Mouse (Mus musculus) liver, adult (tissue): ENCODE data around the gene Cilp.
A peak's percentile ranks its signal among the peaks of the same experiment; 100 is the strongest.

ENCODE experiments used
- GATA4 ChIP-seq: IDR thresholded peaks from 2 replicates; pipeline ENCODE4 v1.6.1; 2014; ENCODE audit warnings: mild to moderate bottlenecking, low read length; ENCODE audit not compliant: insufficient replicate concordance

The Cilp gene

DNA sequence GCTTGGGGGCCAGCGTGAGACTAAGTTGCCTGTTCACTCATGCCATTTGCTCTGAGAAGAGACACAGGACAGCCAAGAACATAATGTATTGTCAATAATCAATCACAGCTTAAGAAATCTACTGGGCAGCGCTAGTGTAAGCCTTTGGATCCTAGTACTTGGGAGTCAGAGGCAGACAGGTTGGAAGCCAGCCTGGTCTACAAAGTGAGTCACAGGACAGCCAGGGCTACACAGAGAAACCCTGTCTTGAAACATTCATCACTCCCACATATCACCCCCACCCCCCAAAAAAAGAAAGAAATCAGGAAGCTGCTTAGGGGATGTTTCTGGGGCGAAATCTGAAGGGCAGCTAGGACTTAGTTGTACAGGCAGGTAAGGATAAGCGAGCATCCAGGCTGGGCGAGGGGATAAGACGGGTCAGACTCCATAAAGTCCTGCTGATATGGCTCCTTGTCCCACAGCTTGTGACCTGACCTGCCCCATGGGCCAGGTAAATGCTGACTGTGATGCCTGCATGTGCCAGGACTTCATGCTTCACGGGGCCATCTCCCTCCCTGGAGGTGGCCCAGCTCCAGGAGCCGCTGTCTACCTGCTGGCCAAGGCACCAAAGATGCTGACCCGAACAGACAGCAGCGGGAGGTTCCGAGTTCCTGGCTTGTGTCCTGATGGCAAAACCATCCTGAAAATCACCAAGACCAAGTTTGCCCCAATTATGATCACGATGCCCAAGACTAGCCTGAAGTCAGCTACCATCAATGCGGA is 8.2 kb downstream of the Cilp start:
- TF ChIP-seq GATA4: no peak

DNA sequence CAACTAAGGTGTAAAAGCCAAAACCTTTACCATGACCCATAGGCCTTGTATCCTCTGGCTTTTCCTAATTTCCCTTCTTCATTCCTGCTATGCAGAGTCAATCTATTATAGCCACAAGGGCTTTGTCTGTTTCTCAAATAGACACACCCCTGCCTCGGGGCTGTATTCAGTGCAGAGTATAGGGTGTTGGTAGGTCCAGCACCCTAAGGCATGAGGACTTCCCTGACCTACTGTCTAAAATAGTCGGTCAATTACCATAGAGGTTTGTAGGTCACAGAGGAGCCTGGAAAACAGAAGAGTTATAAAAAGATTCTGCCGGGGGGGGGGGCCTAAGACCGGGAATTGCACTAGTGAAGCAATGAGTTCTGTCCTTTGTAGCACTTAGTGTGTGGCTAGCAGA is 8.9 kb downstream of the Cilp start:
- TF ChIP-seq GATA4: no peak

DNA sequence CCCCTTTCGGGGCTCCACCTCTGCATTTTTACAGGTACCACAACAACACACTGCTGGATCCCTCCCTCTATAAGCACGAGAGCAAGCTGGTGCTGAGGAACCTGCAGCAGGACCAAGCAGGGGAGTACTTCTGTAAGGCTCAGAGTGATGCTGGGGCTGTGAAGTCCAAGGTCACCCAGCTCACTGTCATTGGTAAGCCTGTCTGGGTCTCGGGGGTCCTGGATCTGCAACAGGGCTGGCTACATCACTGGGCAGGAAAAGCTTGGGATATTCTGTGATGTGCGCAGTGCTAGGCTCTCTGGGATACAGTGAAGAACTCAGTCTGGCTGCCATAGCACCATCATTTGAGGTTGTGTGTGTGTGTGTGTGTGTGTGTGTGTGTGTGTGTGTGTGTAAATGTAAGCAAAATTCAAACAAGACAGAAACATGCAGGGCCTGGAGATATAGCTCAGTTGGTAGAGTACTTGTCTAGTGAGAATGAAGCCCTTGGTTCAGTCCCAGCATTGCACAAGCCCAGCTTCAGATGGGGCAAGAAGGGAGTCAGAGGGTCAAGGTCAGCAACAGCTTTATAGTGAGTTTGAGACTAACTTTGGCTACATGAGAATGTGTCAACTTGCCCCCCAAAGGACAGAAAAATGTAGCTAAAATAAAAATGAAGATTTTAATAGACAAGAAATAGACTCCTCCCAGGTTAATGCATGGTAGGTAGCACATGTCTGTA is 11.0 kb downstream of the Cilp start:
- TF ChIP-seq GATA4: no peak

DNA sequence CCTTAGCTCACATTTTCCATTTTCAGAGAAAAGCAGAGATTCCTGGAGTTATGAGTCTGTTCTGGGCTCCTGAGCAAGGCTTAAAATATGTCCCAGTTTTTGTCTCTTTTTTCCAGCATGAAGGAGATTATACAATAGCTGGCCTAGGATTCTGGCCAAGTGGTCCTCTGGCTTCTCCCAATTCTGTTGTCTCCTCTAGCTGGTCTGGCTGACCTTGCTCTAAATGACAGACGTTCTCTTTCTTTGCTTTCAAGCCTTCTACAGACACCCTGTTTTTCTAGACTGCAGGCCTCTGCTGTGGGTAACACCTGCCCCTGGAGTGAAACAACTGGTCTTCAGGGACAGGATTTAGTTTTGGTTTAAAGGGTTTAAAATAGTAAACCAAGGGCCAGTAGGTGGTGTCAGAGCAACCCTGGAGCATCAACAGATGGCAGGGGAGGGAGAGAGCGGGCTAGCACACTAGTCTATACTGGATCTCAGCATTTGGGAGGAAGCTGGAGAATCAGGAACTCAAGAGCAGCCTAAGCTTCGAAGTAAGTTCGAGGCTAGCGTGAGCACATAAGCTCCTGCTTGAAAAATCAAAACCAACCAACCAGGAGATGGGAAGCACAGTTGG is 16.7 kb downstream of the Cilp start:
- TF ChIP-seq GATA4: no peak

DNA sequence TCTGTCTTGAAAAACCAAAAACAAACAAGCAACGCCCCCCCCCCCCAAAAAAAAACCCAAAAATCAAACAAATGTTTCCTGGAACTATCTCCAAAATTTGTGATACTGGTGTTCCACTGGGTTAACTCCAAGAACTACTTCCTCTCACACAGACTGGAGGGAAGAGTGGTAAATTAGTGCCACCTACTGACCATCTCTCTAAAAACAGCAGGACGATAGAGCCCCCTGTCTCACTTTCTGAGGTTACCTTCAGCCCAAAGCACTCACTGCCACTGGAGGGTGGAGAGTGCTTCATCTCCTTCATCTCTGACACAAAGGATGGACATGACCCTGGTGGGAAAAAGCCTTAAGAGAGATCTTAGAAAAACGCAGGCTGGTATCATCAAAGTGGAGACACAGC is 18.3 kb downstream of the Cilp start:
- TF ChIP-seq GATA4: no peak

DNA sequence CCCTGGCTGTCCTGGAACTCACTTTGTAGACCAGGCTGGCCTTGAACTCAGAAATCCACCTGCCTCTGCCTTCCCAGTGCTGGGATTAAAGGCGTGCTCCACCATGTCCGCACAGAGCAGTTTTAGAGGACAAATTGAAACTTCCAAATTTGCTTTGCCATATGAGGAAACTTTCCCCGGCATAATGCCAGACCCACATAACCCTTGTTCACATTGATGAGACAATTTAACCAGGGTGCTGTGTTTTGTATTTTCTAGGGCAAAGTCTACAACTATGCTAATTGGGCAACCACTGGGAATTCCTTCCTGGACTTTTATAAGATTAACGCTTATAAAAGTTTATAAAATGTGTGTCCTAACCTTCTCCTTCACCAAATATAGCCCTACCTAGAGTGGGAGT is 25.0 kb downstream of the Cilp start:
- TF ChIP-seq GATA4: no peak

DNA sequence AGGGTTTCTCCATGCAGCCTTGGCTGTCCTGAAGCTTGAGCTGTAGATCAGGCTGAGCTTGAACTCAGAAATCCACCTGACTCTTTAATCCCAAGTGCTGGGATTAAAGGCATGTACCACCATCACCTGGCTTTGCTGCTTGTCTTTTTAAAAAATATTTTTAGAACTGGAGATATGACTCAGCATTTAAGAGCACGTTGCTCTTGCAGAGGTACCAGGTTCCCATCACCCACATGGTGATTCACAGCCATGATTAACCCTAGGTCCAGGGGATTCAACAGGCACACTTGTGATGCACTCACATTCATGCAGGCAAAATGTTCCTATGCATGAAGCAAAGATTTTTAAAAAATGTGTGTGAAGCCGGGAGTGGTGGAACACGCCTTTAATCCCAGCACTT is 27.4 kb downstream of the Cilp start:
- TF ChIP-seq GATA4: no peak

DNA sequence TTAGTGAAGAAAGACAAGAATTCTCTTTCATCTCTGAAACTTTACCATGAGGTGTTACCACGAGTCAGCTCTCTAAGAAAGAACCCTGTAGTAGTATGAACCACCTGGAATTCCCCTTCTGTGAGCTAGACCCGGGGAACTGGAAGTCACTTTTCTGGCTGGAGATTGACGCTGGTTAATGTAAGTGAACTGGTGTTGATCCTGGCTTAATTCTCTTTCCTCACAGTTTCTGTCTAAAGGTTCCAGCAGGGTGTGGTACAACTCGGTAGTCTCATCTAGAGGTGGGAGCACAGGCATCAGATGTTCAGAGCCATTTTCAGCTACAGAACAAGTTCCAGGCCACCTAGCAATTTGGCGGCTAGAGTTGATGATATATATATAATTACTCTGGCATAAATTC is 28.1 kb downstream of the Cilp start:
- TF ChIP-seq GATA4: no peak

DNA sequence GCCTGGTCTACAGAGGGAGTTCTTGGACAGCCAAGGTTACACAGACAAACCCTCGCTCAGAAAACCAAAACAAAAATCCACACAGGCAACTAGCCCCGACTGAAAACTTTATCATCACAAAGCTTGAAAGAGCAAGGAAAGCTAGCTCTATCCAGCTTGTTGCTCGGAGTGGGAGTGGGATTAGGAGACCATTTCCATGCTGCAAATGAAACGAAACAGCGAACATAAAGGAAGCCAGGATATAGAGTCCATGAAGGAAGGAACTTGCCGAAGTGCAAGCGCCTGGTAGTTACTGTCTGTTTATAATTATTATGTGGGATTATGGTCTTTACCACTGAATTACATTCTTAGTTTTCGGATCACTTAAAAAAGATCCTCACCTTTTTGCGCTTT is 28.6 kb downstream of the Cilp start:
- TF ChIP-seq GATA4: no peak

DNA sequence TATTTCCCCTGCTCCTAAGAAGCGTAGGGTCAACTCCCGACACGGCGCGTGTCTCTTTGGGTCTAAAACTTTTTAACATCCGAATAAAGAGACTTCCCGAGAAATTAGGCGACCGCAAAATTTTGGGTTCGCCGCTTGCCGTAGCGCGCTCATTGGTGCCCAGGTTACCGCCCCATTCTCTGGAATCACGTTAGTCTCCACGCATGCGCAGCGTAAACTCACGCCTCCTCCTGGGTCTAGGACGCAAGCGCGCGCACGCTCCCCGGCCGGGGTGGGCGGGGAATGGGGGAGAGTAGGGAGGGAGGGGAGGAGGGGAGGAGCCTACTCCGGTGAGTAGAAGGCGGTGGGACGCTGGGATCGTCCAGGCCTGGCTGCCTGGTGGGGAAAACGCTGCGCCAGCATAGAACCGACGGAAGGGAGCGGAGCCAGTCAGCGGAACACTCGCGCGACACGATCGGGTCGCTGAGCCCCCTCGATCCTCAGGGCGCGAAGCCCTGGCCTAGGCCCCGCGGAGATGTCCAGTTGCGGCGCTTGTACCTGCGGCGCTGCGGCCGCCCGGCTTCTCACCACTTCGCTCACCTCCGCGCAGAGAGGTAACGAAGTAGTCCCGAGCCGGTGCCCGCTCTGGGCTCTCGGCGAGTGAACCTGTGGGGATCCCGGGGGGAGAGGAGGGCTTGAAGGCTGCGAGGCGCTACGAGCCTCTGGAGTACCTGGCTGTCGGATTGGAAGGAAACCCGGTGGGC is 29.2 kb downstream of the Cilp start, which contains the start of gene Clpx:
Clpx (plus strand) TSS at position 288 of the 743 bp plus-strand sequence.
- no peak for TF ChIP-seq GATA4

DNA sequence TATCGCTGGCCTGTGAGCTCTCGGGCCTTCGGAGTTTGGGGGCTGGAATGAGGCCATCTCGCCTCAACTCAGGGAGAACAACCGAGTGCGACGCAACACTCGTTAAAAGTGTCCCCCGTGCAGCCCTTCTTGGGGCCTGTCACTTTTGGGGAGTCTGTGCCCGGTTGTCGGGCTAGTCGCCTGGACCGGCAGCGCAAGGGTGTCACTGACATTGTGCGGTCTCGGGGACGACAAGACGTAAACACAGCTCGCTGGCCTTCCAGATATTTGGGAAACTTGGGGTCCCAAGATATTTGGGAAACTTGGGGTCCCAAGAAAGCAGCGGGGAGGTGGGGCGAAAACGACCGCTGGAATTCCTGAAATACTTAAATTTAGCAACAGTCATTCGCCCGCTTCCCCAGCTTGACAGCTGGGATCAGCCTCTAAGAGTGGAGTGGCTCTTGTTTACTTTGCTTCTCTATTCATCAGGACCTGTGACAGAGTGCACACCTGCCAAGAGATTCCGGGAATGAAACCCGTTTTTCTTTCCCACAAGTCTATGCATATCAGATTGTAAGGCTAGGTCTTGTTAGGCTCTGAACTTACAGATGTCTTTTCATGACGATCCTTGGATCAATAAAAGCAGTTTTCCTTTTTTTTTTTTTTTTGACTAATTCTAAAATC is 29.9 kb downstream of the Cilp start:
- TF ChIP-seq GATA4: no peak

DNA sequence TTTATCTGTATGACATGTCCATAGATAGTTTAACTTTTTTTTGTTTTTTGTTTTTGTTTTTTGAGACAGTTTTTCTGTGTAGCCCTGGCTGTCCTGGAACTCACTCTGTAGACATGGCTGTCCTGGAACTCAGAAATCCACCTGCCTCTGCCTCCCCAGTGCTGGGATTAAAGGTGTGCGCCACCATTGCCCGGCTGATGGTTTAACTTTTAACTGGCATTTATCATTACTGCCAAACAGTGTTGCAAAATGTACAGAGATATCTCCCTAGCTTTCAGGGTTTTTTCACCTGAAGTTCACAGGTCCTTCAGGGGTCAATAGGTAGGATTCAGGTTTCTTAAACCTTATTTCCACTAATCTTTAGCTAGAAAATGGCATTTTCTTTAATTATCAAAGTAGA is 32.1 kb downstream of the Cilp start:
- TF ChIP-seq GATA4: peak; percentile 50; the same call in 1 of the 2 replicates

DNA sequence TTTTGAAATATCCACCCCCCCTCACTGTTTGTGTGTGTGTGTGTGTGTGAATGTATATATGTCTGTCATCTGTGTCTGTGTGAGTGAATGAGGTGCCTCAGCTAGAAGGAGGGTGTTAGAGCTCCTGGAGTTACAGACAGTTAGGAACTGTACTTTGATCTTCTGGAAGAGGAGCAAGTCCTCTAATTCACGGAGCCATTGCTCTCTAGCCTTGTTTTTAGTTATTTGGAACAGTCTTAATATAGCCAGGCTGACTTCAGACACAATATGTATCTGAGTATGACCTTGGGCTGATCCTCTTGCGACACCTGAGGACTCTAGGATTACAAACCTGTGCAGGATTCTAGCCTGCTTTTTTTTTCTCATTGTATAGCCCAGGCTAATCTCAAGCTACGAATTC is 33.8 kb downstream of the Cilp start:
- TF ChIP-seq GATA4: no peak

DNA sequence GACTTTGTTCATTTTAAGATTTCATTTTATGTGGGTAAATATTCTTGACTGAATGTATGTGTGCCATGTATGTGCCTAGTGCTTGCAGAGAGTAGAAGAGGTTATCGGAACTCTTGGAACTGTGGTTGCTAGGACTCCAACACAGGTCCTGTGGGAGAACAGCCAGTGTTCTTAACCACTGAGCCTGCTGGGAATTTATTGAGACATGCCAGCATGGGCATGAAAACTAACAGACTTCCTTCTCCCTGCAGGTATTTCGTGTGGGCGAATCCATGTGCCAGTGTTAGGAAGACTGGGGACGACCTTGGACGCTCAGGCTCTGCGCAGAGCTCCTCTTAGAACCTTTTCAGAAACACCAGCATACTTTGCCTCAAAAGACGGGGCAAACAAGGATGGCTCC is 34.7 kb downstream of the Cilp start:
- no peak for TF ChIP-seq GATA4

DNA sequence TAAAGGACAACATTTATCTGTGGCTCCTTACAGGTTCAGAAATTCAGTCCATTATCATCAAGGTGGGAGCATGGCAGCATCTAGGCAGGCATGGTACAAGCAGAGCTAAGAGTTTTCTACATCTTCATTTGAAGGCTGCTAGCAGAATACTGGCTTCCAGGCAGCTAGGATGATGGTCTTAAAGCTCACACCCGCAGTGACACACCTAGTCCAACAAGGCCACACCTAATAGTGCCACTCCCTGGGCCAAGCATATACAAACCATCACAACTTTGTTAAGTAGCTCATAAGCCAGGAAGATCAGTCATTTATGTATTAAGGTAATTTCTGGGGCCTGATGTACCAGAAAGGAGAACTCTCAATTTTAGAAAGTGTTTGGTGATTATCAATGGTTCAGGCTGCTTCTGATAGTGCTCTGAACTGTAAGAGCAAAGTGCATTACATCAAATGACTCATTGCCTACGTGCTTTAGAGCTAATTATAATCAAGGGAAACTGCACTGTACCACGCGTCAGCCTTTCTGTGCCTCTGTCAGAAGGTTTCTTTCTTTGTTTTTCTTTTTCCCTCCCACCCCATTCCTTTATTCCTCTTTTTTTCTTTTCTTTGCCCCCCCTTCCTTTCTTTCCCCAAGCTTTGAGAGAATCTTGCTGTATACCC is 37.5 kb downstream of the Cilp start:
- TF ChIP-seq GATA4: no peak

DNA sequence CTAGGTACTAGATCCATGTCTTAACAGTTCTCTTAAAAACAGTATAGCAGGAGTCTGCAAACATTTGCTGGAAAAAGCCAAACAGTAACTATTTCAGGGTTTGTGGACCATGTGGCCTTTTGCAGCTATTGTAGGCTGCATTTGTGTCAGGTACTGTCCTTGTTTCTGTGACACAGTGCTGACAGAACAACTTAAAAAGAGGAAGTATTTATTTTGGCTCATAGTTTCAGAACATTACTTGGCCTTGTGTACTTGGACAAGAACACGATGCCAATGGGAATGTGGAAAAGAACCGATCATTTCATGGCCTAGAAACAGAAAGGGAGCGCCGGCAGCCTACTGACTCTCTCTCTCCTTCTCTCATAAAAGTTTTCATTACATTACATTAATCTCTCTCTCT is 38.6 kb downstream of the Cilp start:
- no peak for TF ChIP-seq GATA4
